Mouse (Mus musculus): ENCODE results near the gene Trim50. TPM values are rescaled to one million over a fixed set of nuclear protein-coding genes. Genes with fewer than 3 reads are reported as not detected.

Gene Trim50
- total RNA-seq (2015; ENCODE audit: low replicate concordance) (not detected in 2 replicates), total RNA-seq (2017; ENCODE audit: low replicate concordance) (not detected in 2 replicates)

GRCm38 (mm10) chr5:135352995-135353394 is at the start of gene Trim50:
Gene Trim50 (plus strand): TSS chr5:135353295.
- no peak for ATAC-seq (replicated peaks; ENCODE audit: low FRiP score, poor library complexity, severe bottlenecking)

- no peak for ATAC-seq (replicated peaks; ENCODE audit: low FRiP score, poor library complexity, severe bottlenecking)
Observed at GRCm38 (mm10) chr5:135306321-135306965, 46.7 kb upstream of the Trim50 start.

GRCm38 (mm10) chr5:135316177-135316576 is 36.9 kb upstream of the Trim50 start:
- ATAC-seq (replicated peaks; ENCODE audit: low FRiP score, poor library complexity, severe bottlenecking) = no peak

GRCm38 (mm10) chr5:135319856-135320255 is 33.2 kb upstream of the Trim50 start:
- ATAC-seq (replicated peaks; ENCODE audit: low FRiP score, poor library complexity, severe bottlenecking) = no peak

- no peak for ATAC-seq (replicated peaks; ENCODE audit: low FRiP score, poor library complexity, severe bottlenecking)
Observed at GRCm38 (mm10) chr5:135322197-135322596, 30.9 kb upstream of the Trim50 start.

GRCm38 (mm10) chr5:135326121-135326659 is 26.9 kb upstream of the Trim50 start:
- ATAC-seq (replicated peaks; ENCODE audit: low FRiP score, poor library complexity, severe bottlenecking) = no peak

- no peak for ATAC-seq (replicated peaks; ENCODE audit: low FRiP score, poor library complexity, severe bottlenecking)
Observed at GRCm38 (mm10) chr5:135329471-135329870, 23.6 kb upstream of the Trim50 start.

GRCm38 (mm10) chr5:135330201-135330600 is 22.9 kb upstream of the Trim50 start:
- ATAC-seq (replicated peaks; ENCODE audit: low FRiP score, poor library complexity, severe bottlenecking) = no peak

- no peak for ATAC-seq (replicated peaks; ENCODE audit: low FRiP score, poor library complexity, severe bottlenecking)
Observed at GRCm38 (mm10) chr5:135331161-135331560, 21.9 kb upstream of the Trim50 start.

- ATAC-seq (replicated peaks; ENCODE audit: low FRiP score, poor library complexity, severe bottlenecking) = no peak
Observed at GRCm38 (mm10) chr5:135337575-135337974, 15.5 kb upstream of the Trim50 start.

GRCm38 (mm10) chr5:135345989-135346388 is 7.1 kb upstream of the Trim50 start:
- ATAC-seq (replicated peaks; ENCODE audit: low FRiP score, poor library complexity, severe bottlenecking) = peak; percentile 61; the same call in 1 of the 2 replicates

- no peak for ATAC-seq (replicated peaks; ENCODE audit: low FRiP score, poor library complexity, severe bottlenecking)
Observed at GRCm38 (mm10) chr5:135346430-135346829, 6.7 kb upstream of the Trim50 start.

GRCm38 (mm10) chr5:135347511-135348011 is 5.5 kb upstream of the Trim50 start:
- no peak for ATAC-seq (replicated peaks; ENCODE audit: low FRiP score, poor library complexity, severe bottlenecking)

GRCm38 (mm10) chr5:135349862-135350261 is 3.2 kb upstream of the Trim50 start, which contains the start of gene Fkbp6:
Gene Fkbp6 (minus strand): TSS chr5:135350044.
- ATAC-seq (replicated peaks; ENCODE audit: low FRiP score, poor library complexity, severe bottlenecking) = no peak

GRCm38 (mm10) chr5:135351606-135352005 is 1.5 kb upstream of the Trim50 start:
- no peak for ATAC-seq (replicated peaks; ENCODE audit: low FRiP score, poor library complexity, severe bottlenecking)

GRCm38 (mm10) chr5:135353564-135353963 is 469 bp downstream of the Trim50 start:
- no peak for ATAC-seq (replicated peaks; ENCODE audit: low FRiP score, poor library complexity, severe bottlenecking)

- no peak for ATAC-seq (replicated peaks; ENCODE audit: low FRiP score, poor library complexity, severe bottlenecking)
Observed at GRCm38 (mm10) chr5:135356090-135356489, 3.0 kb downstream of the Trim50 start.

GRCm38 (mm10) chr5:135357556-135357955 is 4.5 kb downstream of the Trim50 start:
- 0 out of 2 replicates have a peak, but pooled peaks have one; percentile 59 for ATAC-seq (replicated peaks; ENCODE audit: low FRiP score, poor library complexity, severe bottlenecking)

GRCm38 (mm10) chr5:135359772-135360171 is 6.7 kb downstream of the Trim50 start:
- ATAC-seq (replicated peaks; ENCODE audit: low FRiP score, poor library complexity, severe bottlenecking) = no peak

- no peak for ATAC-seq (replicated peaks; ENCODE audit: low FRiP score, poor library complexity, severe bottlenecking)
Observed at GRCm38 (mm10) chr5:135362572-135362971, 9.5 kb downstream of the Trim50 start.

GRCm38 (mm10) chr5:135363540-135363939 is 10.4 kb downstream of the Trim50 start:
- no peak for ATAC-seq (replicated peaks; ENCODE audit: low FRiP score, poor library complexity, severe bottlenecking)
